Mouse (Mus musculus): ENCODE measurements around the gene Rhag. TPM values are rescaled to one million over a fixed set of nuclear protein-coding genes. Genes with fewer than 3 reads are reported as not detected.

Rhag gene
- polyA plus RNA-seq (2015; fragmentation: Nextera tagmentation; extraction: Ambion mirVana), result 197 and 235 TPM in 2 replicates

GRCm38 (mm10) chr17:40810934-40811333, at the start of gene Rhag:
Gene Rhag (plus strand): TSS chr17:40811126.
- Histone ChIP-seq H3K27me3 (no peaks in the 10 kb centered on the region), H3K4me1 (replicated peaks) (peaks cover 39% of the 10 kb centered on the region), H3K9ac (peak within 1 kb of the TSS; percentile 86), H3K27ac (peak within 1 kb of the TSS; percentile 95), H3K9me3 (replicated peaks) (no peaks in the 10 kb centered on the region), H3K4me3 (replicated peaks) (peak within 1 kb of the TSS; percentile 72), H3K4me2 (peak within 1 kb of the TSS; percentile 43), H3K36me3 (peaks cover 6% of the 10 kb centered on the region)
- 12% methylated on average over 1 of the region's 1 CpGs for WGBS (ENCODE audit: insufficient replicate concordance)
- peak; percentile 85 for ATAC-seq (ENCODE audit: low read depth)
- DNase-seq, result peak; percentile 67

GRCm38 (mm10) chr17:40763662-40764061, 47.3 kb upstream of the Rhag start:
- no peaks in the 10 kb centered on the region for H3K4me1 ChIP-seq (replicated peaks)
- no peaks in the 10 kb centered on the region for H3K27me3 ChIP-seq
- H3K36me3 ChIP-seq, result no peaks in the 10 kb centered on the region
- H3K27ac ChIP-seq, result no peak overlapping the region
- H3K9ac ChIP-seq, result no peak overlapping the region
- H3K4me2 ChIP-seq, result no peak overlapping the region
- H3K9me3 ChIP-seq (replicated peaks), result no peaks in the 10 kb centered on the region
- WGBS (ENCODE audit: insufficient replicate concordance), result 58% methylated on average over 4 of the region's 4 CpGs
- H3K4me3 ChIP-seq (replicated peaks), result no peak overlapping the region
- DNase-seq (no peak), ATAC-seq (ENCODE audit: low read depth) (no peak)

- no peaks in the 10 kb centered on the region for H3K4me1 ChIP-seq (replicated peaks)
Measured at GRCm38 (mm10) chr17:40767120-40767519, 43.8 kb upstream of the Rhag start.

GRCm38 (mm10) chr17:40789877-40790276, 21.0 kb upstream of the Rhag start:
- Histone ChIP-seq H3K9me3 (replicated peaks) (no peaks in the 10 kb centered on the region), H3K27me3 (no peaks in the 10 kb centered on the region), H3K4me2 (no peak overlapping the region), H3K9ac (no peak overlapping the region), H3K4me3 (replicated peaks) (no peak overlapping the region), H3K27ac (no peak overlapping the region), H3K36me3 (no peaks in the 10 kb centered on the region), H3K4me1 (replicated peaks) (peaks cover 11% of the 10 kb centered on the region; the same call in 1 of the 2 replicates)
- DNase-seq, result no peak
- no peak for ATAC-seq (ENCODE audit: low read depth)

More at GRCm38 (mm10) chr17:40767120-40767519, 43.8 kb upstream of the Rhag start:
- no peak for DNase-seq
- no peak for ATAC-seq (ENCODE audit: low read depth)
- no peaks in the 10 kb centered on the region for H3K27me3 ChIP-seq
- H3K9me3 ChIP-seq (replicated peaks), result no peaks in the 10 kb centered on the region
- no peak overlapping the region for H3K9ac ChIP-seq
- 60% methylated on average over 1 of the region's 1 CpGs for WGBS (ENCODE audit: insufficient replicate concordance)
- no peak overlapping the region for H3K27ac ChIP-seq
- no peak overlapping the region for H3K4me3 ChIP-seq (replicated peaks)
- no peak overlapping the region for H3K4me2 ChIP-seq
- H3K36me3 ChIP-seq, result no peaks in the 10 kb centered on the region

- 39% methylated on average over 20 of the region's 20 CpGs for WGBS (ENCODE audit: insufficient replicate concordance)
- Histone ChIP-seq H3K4me2 (peak overlapping the region; percentile 41), H3K27me3 (no peaks in the 10 kb centered on the region), H3K36me3 (no peaks in the 10 kb centered on the region), H3K4me1 (replicated peaks) (peaks cover 11% of the 10 kb centered on the region; the same call in 1 of the 2 replicates), H3K4me3 (replicated peaks) (peak overlapping the region; percentile 16; the same call in 1 of the 2 replicates), H3K27ac (0 out of 2 replicates have a peak overlapping the region, but pooled peaks have one; percentile 14), H3K9ac (0 out of 2 replicates have a peak overlapping the region, but pooled peaks have one; percentile 12), H3K9me3 (replicated peaks) (no peaks in the 10 kb centered on the region)
- DNase-seq (peak; percentile 75), ATAC-seq (ENCODE audit: low read depth) (peak; percentile 97)
Measured at GRCm38 (mm10) chr17:40793921-40794854, 16.7 kb upstream of the Rhag start.

- no peak for DNase-seq
- Histone ChIP-seq H3K9me3 (replicated peaks) (no peaks in the 10 kb centered on the region), H3K4me2 (no peak overlapping the region), H3K27ac (no peak overlapping the region), H3K27me3 (no peaks in the 10 kb centered on the region), H3K4me3 (replicated peaks) (no peak overlapping the region), H3K4me1 (replicated peaks) (peaks cover 22% of the 10 kb centered on the region), H3K9ac (no peak overlapping the region), H3K36me3 (no peaks in the 10 kb centered on the region)
- 77% methylated on average over 3 of the region's 3 CpGs for WGBS (ENCODE audit: insufficient replicate concordance)
- ATAC-seq (ENCODE audit: low read depth), result no peak
Measured at GRCm38 (mm10) chr17:40802707-40803340, 8.1 kb upstream of the Rhag start.

GRCm38 (mm10) chr17:40806550-40806949, 4.4 kb upstream of the Rhag start:
- peak overlapping the region; percentile 95 for H3K27ac ChIP-seq
- DNase-seq (peak; percentile 81), ATAC-seq (ENCODE audit: low read depth) (peak; percentile 97)
- H3K27me3 ChIP-seq, result no peaks in the 10 kb centered on the region
- no peaks in the 10 kb centered on the region for H3K9me3 ChIP-seq (replicated peaks)
- H3K4me2 ChIP-seq, result peak overlapping the region; percentile 69
- H3K36me3 ChIP-seq, result no peaks in the 10 kb centered on the region
- H3K4me3 ChIP-seq (replicated peaks), result peak overlapping the region; percentile 36
- H3K9ac ChIP-seq, result peak overlapping the region; percentile 61
- H3K4me1 ChIP-seq (replicated peaks), result peaks cover 43% of the 10 kb centered on the region
- WGBS (ENCODE audit: insufficient replicate concordance), result 4% methylated on average over 3 of the region's 3 CpGs

GRCm38 (mm10) chr17:40806953-40807572, 3.9 kb upstream of the Rhag start, which contains the start of gene Crisp2:
Gene Crisp2 (minus strand): TSS chr17:40807003.
- Histone ChIP-seq H3K9ac (peak within 1 kb of the TSS; percentile 65), H3K9me3 (replicated peaks) (no peaks in the 10 kb centered on the region), H3K27me3 (no peaks in the 10 kb centered on the region), H3K27ac (peak within 1 kb of the TSS; percentile 95), H3K4me2 (peak within 1 kb of the TSS; percentile 69), H3K36me3 (no peaks in the 10 kb centered on the region), H3K4me3 (replicated peaks) (peak within 1 kb of the TSS; percentile 36), H3K4me1 (replicated peaks) (peaks cover 43% of the 10 kb centered on the region)
- WGBS (ENCODE audit: insufficient replicate concordance), result 11% methylated on average over 2 of the region's 2 CpGs
- peak; percentile 50 for DNase-seq
- peak; percentile 54 for ATAC-seq (ENCODE audit: low read depth)

- H3K27me3 ChIP-seq, result no peaks in the 10 kb centered on the region
- no peak overlapping the region for H3K4me3 ChIP-seq (replicated peaks)
- H3K36me3 ChIP-seq, result no peaks in the 10 kb centered on the region
- peaks cover 43% of the 10 kb centered on the region for H3K4me1 ChIP-seq (replicated peaks)
- H3K9ac ChIP-seq, result no peak overlapping the region
- H3K4me2 ChIP-seq, result peak overlapping the region; percentile 28
- no peaks in the 10 kb centered on the region for H3K9me3 ChIP-seq (replicated peaks)
- ATAC-seq (ENCODE audit: low read depth), result no peak
- no peak for DNase-seq
- H3K27ac ChIP-seq, result peak overlapping the region; percentile 87
Measured at GRCm38 (mm10) chr17:40808071-40808470, 2.9 kb upstream of the Rhag start.

GRCm38 (mm10) chr17:40811560-40811959, 634 bp downstream of the Rhag start:
- H3K4me3 ChIP-seq (replicated peaks), result peak overlapping the region; percentile 72
- no peak overlapping the region for H3K4me2 ChIP-seq
- H3K36me3 ChIP-seq, result peaks cover 6% of the 10 kb centered on the region
- WGBS (ENCODE audit: insufficient replicate concordance), result 30% methylated on average over 1 of the region's 1 CpGs
- H3K27me3 ChIP-seq, result no peaks in the 10 kb centered on the region
- ATAC-seq (ENCODE audit: low read depth) (no peak), DNase-seq (no peak)
- no peak overlapping the region for H3K27ac ChIP-seq
- peaks cover 40% of the 10 kb centered on the region for H3K4me1 ChIP-seq (replicated peaks)
- peak overlapping the region; percentile 49; the same call in 1 of the 2 replicates for H3K9ac ChIP-seq
- no peaks in the 10 kb centered on the region for H3K9me3 ChIP-seq (replicated peaks)

- Histone ChIP-seq H3K9ac (no peak overlapping the region), H3K4me1 (replicated peaks) (peaks cover 40% of the 10 kb centered on the region), H3K36me3 (peaks cover 9% of the 10 kb centered on the region), H3K9me3 (replicated peaks) (no peaks in the 10 kb centered on the region), H3K27ac (no peak overlapping the region), H3K4me2 (no peak overlapping the region), H3K4me3 (replicated peaks) (no peak overlapping the region; the same call in 1 of the 2 replicates), H3K27me3 (no peaks in the 10 kb centered on the region)
- ATAC-seq (ENCODE audit: low read depth), result peak; percentile 33; the same call in 1 of the 2 replicates
- no peak for DNase-seq
- 22% methylated on average over 2 of the region's 2 CpGs for WGBS (ENCODE audit: insufficient replicate concordance)
Measured at GRCm38 (mm10) chr17:40812259-40812658, 1.3 kb downstream of the Rhag start.

All from liver, embryonic 13.5 days (tissue).